Mouse (Mus musculus) megakaryocyte, adult 5-6 weeks (primary cell): Measurements from ENCODE around the gene Tmem59. TPM values are rescaled to one million over a fixed set of nuclear protein-coding genes. Genes with fewer than 3 reads are reported as not detected.
A peak's percentile ranks its signal among the peaks of the same experiment; 100 is the strongest.

Source experiments
- ATAC-seq: 2 replicates; pipeline ENCODE4 v1.8.0; 2016; ENCODE audit warnings: mild to moderate bottlenecking, inconsistent platforms; ENCODE audit not compliant: poor library complexity, severe bottlenecking
- total RNA-seq, 2 experiments: library from RNA; stranded (forward) in 1 of 2; stranded (reverse) in 1 of 2; fragments of 153-499, 151-499 nt in 1 of 2; fragments of 221-1000, 200-1000 nt in 1 of 2; gene quantifications; 2 replicates each; pipeline versions ENCODE4 v1.2.3 to v1.2.4; 2015 to 2017

Tmem59 gene
- total RNA-seq, 2 experiments from 2014 or later, result 165 to 354 TPM

- ATAC-seq, result no peak
Measured at GRCm38 (mm10) chr4:107179561-107179960, 1.4 kb downstream of the Tmem59 start.

- ATAC-seq, result no peak
Measured at GRCm38 (mm10) chr4:107180746-107181145, 2.5 kb downstream of the Tmem59 start.

GRCm38 (mm10) chr4:107181866-107182265 lies 3.7 kb downstream of the Tmem59 start:
- no peak for ATAC-seq

- ATAC-seq, result no peak
Measured at GRCm38 (mm10) chr4:107182796-107183195, 4.6 kb downstream of the Tmem59 start.

GRCm38 (mm10) chr4:107183203-107183602 lies 5.0 kb downstream of the Tmem59 start:
- ATAC-seq, result no peak

- ATAC-seq, result no peak
Measured at GRCm38 (mm10) chr4:107185703-107186102, 7.5 kb downstream of the Tmem59 start.

GRCm38 (mm10) chr4:107193841-107194240 lies 15.6 kb downstream of the Tmem59 start:
- ATAC-seq, result peak; percentile 47; the same call in 1 of the 2 replicates

GRCm38 (mm10) chr4:107196454-107196853 lies 18.3 kb downstream of the Tmem59 start:
- ATAC-seq, result no peak

GRCm38 (mm10) chr4:107198072-107198471 lies 19.9 kb downstream of the Tmem59 start:
- ATAC-seq, result no peak

- ATAC-seq, result peak; percentile 46; the same call in 1 of the 2 replicates
Measured at GRCm38 (mm10) chr4:107201779-107202178, 23.6 kb downstream of the Tmem59 start.

- ATAC-seq, result peak; percentile 45
Measured at GRCm38 (mm10) chr4:107203001-107203400, 24.8 kb downstream of the Tmem59 start.

GRCm38 (mm10) chr4:107207016-107207415 lies 28.8 kb downstream of the Tmem59 start:
- no peak for ATAC-seq

- no peak for ATAC-seq
Measured at GRCm38 (mm10) chr4:107208880-107209279, 30.7 kb downstream of the Tmem59 start, which contains the start of gene Ldlrad1. Gene Ldlrad1 (plus strand): TSS chr4:107209180.

- ATAC-seq, result peak; percentile 68
Measured at GRCm38 (mm10) chr4:107210483-107211097, 32.4 kb downstream of the Tmem59 start.

GRCm38 (mm10) chr4:107211465-107211864 lies 33.3 kb downstream of the Tmem59 start:
- no peak for ATAC-seq

- ATAC-seq, result no peak
Measured at GRCm38 (mm10) chr4:107211936-107212335, 33.7 kb downstream of the Tmem59 start.

GRCm38 (mm10) chr4:107213279-107214011 lies 35.2 kb downstream of the Tmem59 start:
- peak; percentile 66 for ATAC-seq

GRCm38 (mm10) chr4:107217574-107217973 lies 39.4 kb downstream of the Tmem59 start:
- no peak for ATAC-seq

GRCm38 (mm10) chr4:107221524-107221923 lies 43.3 kb downstream of the Tmem59 start:
- ATAC-seq, result no peak

- ATAC-seq, result peak; percentile 27; the same call in 1 of the 2 replicates
Measured at GRCm38 (mm10) chr4:107223225-107224204, 45.3 kb downstream of the Tmem59 start.

GRCm38 (mm10) chr4:107226313-107226712 lies 48.1 kb downstream of the Tmem59 start:
- ATAC-seq, result no peak
